Mouse (Mus musculus): ENCODE results near the gene Wnt9a.
"Not testable (repeated sequence)": the region's sequence is repeated elsewhere in the genome, so short reads cannot be mapped to it uniquely, and the experiment has no call there.

The Wnt9a gene

DNA sequence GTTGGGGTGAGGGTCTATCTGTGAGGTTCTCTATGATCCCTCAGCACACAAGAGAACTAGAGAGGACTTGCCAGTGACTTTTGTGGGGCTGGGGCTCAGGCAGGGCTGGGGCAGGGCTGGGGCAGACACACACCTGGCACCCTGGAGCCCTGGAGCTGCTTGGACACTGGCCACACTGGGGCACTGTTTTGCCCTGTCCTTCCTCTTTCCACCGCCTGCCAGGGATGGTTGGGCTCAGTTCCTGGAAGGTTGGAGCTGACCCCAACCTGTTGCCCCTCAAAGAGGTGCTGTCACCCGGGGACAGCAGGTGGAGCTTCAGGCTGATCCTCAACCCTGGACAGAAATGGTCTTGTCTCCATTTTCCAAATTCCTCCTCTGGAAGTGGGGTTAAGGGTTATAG is 29.2 kb downstream of the Wnt9a start:
- no peak for DNase-seq (ENCODE audit: low spot score)

DNA sequence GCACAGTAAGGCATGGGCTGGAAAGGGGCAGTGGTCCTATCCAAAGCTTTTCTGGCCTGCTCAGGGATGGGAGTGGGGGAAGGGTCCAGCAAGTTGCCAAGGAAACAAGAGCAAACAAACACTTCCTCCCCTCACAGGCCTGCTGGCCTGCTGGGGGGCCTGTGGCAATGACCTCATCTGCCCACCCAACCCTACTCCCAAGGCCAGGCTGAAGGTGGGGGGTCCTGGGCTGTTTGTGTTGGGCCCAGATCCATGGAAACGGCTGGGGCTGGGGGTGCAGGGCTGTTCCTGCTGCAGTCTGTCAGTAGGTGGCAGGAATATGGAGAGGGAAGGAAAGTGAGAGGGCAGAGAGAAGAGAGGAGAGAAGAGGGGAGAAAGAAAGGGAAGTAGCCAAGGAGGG is 29.7 kb downstream of the Wnt9a start:
- no peak for DNase-seq (ENCODE audit: low spot score)

DNA sequence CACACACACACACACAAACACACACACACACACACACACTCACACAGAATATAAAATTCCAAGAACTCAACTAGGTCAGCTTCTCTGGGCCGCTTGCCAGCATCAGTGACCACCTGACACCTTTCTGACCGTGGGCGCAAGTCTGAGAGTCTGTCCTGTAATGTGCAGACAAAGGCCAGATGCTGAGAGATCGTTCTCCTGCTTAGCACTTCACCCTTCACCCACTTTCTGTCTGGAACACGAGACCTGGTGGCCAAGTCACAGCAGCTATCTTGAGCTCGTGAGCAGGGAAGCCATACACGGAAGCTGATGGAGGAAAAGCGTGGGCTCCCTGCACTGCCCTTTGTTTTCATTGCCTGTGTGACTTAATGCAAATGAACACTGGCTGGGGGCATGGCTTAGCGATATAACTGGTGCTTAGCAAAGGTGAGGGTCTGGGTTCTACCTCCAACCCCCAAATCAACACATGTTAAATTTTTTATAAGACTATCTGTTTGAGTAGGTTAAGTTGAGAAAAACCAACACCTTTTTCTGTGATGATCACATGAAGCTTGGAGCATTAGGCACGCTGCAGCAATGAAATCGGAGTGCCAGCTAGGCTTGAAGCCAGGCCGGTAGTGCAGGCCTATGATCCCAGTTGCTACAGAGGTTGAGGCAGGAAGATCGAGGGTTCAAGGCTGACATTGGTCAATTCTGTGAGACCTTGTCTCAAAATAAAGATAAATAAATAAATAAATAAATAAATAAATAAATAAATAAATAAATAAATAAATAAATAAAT is 31.4 kb downstream of the Wnt9a start:
- DNase-seq (ENCODE audit: low spot score) = no peak

DNA sequence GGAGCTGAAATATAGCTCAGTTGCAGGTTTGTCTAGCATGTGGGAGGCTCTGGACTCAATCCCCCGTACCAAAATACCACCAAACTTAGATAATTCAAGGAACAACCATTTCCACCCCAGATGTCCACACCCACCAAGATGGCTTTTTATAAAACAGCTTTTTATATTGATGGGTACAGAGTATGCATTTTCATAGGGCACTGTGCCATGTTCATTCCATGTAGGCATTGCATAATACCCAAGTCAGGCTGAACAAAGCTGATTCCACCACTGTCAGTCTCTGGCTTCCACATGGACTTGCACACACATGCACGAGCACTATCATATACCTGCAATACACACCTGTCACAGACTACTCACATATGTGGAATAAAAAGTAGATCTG is 32.0 kb downstream of the Wnt9a start:
- DNase-seq (ENCODE audit: low spot score) = no peak

DNA sequence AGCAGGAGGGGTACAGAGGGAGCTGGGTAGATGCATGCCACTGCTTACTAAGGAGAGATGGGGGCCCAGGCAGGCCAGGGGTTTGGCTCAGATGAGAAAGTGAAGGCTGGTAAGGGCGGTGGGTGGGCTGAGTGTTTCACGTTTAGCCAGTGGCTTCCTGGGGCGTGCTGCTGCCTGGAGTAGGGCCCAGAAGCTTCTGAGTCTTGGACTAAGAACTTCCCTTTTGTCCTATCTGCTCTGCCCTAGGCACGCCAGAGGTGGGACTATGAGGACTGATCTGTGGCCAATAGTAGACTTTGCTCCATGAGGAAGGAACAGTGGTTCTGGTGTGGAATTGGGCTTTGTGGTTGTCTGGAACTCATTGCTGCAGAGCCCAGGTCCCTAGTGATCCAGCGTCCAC is 36.2 kb downstream of the Wnt9a start:
- DNase-seq (ENCODE audit: low spot score) = no peak

DNA sequence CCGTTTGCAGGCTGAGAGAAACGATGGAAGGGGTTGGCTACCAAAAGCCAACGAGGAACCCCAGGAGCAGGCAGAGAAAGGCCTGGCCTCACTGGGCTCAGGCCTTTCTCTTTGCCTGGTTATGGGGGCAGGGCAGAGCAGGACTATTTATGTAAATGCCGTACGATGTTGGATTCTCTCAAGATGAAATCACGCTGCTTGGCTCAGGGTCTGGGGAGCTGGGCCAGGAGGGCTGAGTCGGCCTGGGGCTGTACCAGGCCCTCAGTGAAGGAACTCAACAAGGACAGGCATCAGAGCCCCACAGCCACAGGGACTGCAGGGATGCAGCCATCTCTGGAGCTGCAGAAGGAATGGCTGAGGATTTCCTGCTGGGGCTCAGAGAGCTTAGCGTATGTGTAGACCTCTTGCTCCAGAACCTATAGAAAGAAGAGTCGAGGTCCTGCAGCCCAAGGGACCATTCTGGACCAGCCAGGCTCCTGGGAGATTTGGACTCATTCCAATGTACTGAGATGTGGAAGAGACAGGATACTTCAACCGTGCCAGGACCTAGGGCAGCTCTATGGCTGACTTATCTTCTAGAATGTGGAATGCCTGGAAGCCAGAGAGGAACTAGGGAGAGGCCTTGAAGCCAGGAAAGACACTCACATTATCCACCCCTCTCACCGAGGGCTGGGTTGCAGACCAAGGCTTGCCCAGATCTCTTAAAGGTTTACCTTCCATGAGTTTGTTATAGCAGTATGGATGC is 39.6 kb downstream of the Wnt9a start:
- no peak for DNase-seq (ENCODE audit: low spot score)

DNA sequence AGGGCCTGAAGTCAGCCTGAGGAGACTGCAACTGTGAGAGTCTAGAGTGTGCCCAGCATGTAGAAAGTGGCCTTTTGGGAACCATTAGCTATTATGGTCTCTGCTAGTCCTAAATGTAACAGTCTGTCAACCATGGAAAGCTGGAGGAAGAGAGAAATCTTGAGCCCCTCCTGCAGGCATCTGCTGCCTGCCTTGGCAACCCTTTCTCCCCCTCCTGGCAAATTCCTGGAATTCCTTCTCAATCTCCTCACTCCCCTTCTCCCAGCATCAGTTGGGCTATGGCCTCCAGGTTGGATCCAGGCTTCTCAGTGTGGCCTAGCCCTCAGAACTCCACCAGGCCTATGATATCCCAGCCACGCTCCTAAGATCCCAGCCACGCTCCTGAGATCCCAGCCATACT is 43.6 kb downstream of the Wnt9a start:
- DNase-seq (ENCODE audit: low spot score) = no peak

DNA sequence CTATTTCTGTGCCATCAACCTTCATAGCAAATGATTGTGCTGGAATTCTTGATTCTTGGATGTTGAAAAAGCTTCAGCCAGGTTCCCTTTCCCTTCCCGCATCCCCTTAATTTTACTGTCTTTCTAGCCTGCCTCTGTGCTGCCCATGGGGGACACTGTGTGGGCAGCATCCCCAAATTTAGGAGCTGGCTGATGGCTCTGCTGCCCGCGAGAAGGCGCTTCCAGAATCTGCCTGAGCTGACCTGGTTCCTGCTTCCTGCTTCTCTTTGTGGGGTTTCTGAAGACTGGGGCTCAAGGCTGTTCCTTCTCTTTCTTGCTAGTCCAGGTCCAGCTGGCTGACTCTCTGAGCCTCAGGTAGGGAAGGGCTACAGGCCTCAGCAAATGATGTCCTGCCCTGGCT is 48.1 kb downstream of the Wnt9a start:
- no peak for DNase-seq (ENCODE audit: low spot score)

DNA sequence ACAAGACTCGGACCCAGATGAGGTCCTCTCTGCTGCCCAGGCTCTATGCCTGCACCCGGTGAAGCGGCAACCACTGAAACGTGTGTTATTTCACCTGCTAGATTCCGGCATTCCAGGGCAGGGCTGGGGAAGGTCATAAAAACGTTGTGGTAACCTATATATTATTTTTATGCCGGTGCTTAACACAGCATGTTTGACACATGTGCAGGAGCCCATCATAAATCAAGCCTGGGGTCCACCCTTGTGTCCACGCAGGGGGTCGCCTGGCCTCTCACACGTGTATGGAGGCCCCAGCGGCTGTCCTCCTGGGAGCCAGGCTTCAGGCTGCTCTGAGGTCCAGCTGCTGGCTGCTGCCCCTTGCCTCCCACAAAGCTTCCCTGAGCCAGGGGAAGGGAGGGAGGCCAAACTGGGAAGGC is 50.2 kb downstream of the Wnt9a start:
- DNase-seq (ENCODE audit: low spot score) = no peak

DNA sequence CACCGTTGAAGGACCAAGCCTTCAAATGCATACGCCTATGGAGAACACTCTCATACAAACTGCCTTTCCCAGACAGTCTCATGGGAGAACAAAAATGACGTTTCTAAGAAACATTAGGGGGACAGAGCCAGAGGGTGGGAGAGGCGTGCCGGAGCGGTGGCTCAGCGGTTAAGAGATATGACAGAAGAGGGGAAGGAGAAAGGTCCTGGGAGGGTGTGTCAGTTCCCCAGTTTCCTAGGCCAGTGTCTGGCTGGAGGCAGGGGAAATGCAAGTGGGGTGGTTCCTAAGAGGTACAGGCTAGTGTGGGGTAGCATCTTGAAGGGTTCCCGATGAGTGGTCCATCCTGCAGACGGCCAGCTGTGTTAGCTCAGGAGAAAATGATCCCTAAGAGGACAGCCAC is 54.6 kb downstream of the Wnt9a start:
- no peak for DNase-seq (ENCODE audit: low spot score)

DNA sequence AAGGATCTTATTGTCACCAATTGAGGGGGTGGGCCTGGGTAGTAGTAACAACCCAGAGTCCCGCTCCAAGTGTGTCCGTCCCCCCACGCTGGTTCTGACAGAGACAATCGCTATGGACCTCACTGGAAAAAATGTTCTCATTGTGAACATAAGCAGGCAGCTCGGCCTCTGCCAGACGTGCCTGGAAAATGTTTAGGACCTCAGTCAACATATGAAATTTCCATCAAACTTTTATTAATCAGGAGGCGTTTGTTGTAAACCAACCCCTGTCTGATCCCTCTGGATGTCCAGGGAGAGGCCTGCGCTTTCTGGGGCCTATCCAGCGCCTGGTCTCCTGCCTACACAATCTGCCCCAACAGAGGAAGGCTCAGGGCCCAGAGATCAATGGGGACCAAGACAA is 57.3 kb downstream of the Wnt9a start:
- DNase-seq (ENCODE audit: low spot score) = no peak

DNA sequence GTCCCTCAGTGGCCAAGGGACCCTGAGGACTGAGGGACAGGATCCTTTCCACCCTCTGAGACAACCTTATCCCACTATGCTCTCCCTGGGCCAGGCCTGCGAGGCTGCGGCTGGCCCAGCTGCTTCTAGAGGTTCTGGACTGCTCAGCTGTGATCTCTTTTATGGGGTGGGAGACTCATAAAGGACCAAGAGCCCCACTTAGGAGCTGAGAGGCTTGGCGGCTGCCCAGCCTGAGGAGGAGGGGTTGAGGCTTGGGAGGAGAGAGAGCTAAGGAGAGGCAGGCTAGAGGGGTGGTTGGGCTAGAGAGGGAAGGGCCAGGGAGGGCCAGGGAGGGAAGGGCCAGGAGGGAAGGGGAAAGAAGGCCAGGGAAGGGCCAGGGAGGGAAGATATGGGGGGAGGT is 57.7 kb downstream of the Wnt9a start:
- DNase-seq (ENCODE audit: low spot score) = no peak

DNA sequence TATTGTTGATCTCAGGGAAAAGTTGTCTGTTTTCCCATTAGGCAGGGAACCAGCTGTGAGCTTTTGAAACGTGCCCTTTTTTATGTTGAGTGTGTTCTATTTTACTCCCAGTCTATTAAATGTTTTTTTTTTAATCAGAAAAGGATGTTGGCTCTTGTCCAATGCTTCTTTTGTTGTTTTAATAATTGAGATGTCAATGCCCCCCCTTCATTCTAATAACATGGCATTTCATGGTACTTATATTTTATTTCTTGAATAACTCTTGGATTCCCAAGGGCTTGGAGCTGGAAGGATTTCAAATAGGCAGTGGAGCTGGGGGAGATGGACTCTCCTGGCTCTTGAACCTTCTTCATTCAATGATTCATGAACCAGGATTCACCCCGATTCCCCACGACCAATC is 59.3 kb downstream of the Wnt9a start:
- no peak for DNase-seq (ENCODE audit: low spot score)

DNA sequence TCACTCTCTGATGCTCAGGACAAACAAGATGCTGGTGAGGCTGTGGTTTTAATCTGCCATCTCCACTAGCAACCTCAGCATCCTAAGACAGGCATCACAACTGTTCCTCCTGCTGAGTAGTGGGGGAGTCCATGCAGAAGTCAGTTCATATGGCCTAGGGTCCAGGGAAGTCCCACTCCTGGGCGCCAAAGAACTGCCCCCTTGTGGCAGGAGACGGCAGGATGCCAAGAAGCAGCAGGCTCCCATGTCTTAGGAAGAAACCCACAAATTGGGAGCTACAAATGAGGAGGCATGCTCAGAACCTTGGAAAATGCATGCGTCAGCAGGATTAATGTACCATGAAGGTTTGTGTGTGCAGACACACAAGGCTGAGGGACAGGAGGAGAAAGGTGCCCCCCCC is 59.9 kb downstream of the Wnt9a start:
- no peak for DNase-seq (ENCODE audit: low spot score)

DNA sequence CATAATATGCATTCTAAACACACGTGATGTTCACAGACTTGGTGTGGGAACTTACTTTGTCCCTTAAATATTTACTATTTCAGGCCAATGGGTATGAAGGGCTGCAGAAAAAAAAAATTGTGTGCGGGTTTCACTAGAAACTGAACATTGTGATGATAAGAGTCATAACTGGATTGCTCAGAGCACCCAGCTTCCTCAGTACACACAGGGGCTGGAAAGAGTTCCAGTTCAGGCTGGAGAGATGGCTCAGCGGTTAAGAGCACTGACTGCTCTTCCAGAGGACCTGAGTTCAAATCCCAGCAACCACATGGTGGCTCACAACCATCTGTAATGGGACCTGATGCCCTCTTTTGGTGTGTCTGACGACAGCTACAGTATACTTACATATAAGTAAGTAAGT is 61.2 kb downstream of the Wnt9a start:
- DNase-seq (ENCODE audit: low spot score) = not testable (repeated sequence)

DNA sequence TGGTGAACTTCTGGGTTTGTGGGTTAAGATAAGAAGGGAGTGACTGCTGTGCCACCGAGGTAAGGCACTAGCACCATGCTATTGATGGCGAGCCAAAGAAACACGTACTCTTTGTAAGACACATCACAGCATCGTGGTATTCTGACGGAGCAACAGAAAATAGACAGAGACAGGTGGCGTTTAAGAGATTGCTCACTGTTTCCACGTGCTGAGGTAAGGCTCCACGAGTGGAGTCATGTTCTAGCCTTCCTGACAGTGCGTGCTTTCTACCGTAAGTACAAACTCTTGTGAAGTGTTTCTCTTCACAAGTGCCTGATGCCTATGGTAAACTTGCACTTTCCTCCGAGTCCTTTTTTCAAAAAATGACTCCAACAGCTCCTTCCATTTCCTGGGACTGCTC is 63.1 kb downstream of the Wnt9a start:
- no peak for DNase-seq (ENCODE audit: low spot score)

DNA sequence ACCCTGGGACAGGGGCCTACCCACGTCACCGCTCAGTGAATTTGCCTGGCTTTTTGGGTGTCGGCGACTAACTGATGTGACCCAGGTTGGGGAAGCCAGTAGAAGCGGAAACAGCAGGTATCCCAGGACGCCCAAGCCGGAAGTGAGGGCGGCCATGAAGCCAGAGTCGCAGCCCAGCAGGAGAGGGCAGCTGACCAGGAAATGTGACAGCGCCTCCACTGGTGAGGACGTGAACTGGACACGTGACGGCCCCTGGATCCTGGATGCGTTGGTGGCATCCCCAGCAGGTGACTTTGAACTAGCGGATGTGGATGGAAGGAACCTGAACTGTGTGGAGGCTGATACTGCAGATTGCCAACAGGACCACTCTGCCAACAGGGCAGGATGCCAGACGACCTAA is 68.7 kb downstream of the Wnt9a start, which contains the start of gene Prss38:
Gene Prss38, minus strand, starts transcription at position 183 of the 400 bp plus-strand sequence.
- no peak for DNase-seq (ENCODE audit: low spot score)

DNA sequence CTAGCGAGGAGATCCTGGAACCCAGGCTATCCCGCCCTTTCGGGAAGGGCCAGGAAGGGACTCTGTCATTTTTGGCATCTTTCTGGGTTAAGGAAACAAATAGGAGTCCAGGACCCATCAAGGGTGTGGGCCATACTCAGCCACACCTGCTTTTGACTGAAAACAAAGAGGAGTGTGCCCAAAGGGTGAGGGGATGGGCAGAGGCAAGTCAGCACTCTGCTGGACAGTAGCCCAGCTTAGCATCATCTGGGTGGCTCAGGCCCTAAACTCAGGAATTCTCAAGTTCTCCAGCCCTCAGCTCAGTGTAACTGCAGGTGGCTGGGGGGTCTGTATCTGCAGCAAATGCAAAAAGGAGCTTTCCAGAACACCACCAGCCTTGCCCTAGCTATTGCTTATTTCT is 71.3 kb downstream of the Wnt9a start:
- DNase-seq (ENCODE audit: low spot score) = no peak

DNA sequence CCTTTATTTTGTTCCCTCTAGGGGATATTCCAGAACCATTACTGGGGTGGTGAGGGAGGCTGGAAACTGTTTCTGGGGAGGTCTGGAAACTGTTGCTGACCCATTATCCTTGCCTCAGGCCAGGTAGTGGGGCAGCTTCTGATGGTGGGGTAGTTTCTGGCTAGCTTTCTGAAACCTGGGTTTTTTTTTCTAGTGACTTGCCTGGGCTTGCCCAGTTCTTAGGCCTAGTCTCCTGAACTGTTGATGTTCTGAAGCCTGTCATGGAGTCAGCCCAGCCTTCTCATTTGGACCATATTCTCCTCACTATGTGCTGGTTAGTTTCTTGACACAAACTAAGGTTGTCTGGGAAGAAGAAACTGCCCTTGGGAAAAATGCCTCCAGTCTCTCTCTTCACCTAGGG is 72.8 kb downstream of the Wnt9a start:
- no peak for DNase-seq (ENCODE audit: low spot score)
